17 mouse cellular contexts compared by ENCODE assay signal in the genomic region with DNA sequence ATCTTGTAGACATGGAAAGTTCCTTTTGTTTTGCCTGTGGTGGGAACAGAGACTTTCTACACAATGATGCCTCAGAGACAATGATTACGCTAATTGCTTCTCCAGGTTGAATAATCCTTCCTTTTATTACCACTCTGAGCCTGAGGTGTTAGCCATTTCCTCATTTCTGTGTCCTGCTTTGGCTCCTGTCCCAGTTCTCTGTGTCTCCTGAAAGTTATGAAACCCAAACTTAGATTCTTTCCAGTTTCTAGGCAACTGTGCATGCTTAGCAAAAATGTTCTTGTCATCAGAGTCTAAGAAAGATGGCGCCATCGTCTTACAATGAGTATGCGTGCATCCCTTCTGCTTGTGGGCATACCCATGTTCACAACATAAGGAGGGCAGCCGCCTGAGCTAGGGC. TPM values are rescaled to one million over a fixed set of nuclear protein-coding genes. Genes with fewer than 3 reads are reported as not detected.
DNase-seq lines count a peak whose midpoint lies in the region; ATAC-seq and TF ChIP-seq lines count a peak whose summit lies in the region.
"Had no signal": no experiment of that assay in that cellular context is flagged by ENCODE, and none has a peak within 500 bp of the region (broad histone marks: within the 10 kb centered on the region; RNA-seq: fewer than 3 reads in every experiment).

No protein-coding gene starts in this region.

- no peaks in the 10 kb centered on the region for H3K4me1 ChIP-seq in embryonic facial prominence, embryonic 14.5 days (ENCODE audit: control insufficient read depth, insufficient read depth, low read length)
- no peaks in the 10 kb centered on the region for H3K4me1 ChIP-seq in embryonic facial prominence, embryonic 10.5 days
- H3K4me1 ChIP-seq in kidney, adult 2 months (ENCODE audit: control insufficient read depth, insufficient read depth, low read length), result no peaks in the 10 kb centered on the region
- no peaks in the 10 kb centered on the region for H3K4me1 ChIP-seq in forebrain, embryonic 13.5 days
- H3K4me1 ChIP-seq: embryonic facial prominence, embryonic 15.5 days; hindbrain, embryonic 15.5 days; limb, embryonic 15.5 days had no signal

- H3K4me3 ChIP-seq in embryonic facial prominence, embryonic 14.5 days (ENCODE audit: low read depth, low read length), result no peak overlapping the region
- H3K4me3 ChIP-seq in embryonic facial prominence, embryonic 10.5 days, result no peak overlapping the region
- no peak overlapping the region for H3K4me3 ChIP-seq in kidney, adult 2 months (ENCODE audit: insufficient read depth, low read depth, low read length)
- no peak overlapping the region for H3K4me3 ChIP-seq in forebrain, embryonic 13.5 days
- H3K4me3 ChIP-seq: embryonic facial prominence, embryonic 15.5 days; hindbrain, embryonic 15.5 days; limb, embryonic 15.5 days had no signal

- ATAC-seq in embryonic facial prominence, embryonic 14.5 days (ENCODE audit: low read depth), result no peak
- no peak for ATAC-seq in forebrain, embryonic 13.5 days
- ATAC-seq: intestine, postnatal 0 days; liver, postnatal 0 days had no signal

- DNase-seq in embryonic facial prominence, embryonic 14.5 days (ENCODE audit: low spot score), result peak; percentile 26
- no peak for DNase-seq in embryonic facial prominence, embryonic 10.5 days (ENCODE audit: low spot score)
- peak; percentile 28 for DNase-seq in kidney, adult 2 months
- DNase-seq in kidney, adult 11 months, result no peak
- DNase-seq in 3T3-L1 (ENCODE audit: low read depth, low spot score), result peak; percentile 16
- DNase-seq in brain, embryonic 14.5 days (ENCODE audit: low read depth), result peak; percentile 5
- no peak for DNase-seq in cerebellum, adult 11-12 months
- DNase-seq: cerebellum, adult 18-20 months; gastrocnemius, postnatal 25 days; liver, postnatal 0 days had no signal

- 89% methylated on average over 5 of the region's 5 CpGs for WGBS in embryonic facial prominence, embryonic 14.5 days
- 90% methylated on average over 5 of the region's 5 CpGs for WGBS in embryonic facial prominence, embryonic 10.5 days
- 87% methylated on average over 5 of the region's 5 CpGs for WGBS in kidney, adult 2 months
- 80% methylated on average over 5 of the region's 5 CpGs for WGBS in forebrain, embryonic 13.5 days

- no peak for TF ChIP-seq POLR2A in kidney, adult 2 months (IDR thresholded peaks at IDR 0.05; ENCODE audit: low read depth, low read length)
- no peak for TF ChIP-seq POLR2A in brain, embryonic 14.5 days (IDR thresholded peaks at IDR 0.05; ENCODE audit: borderline replicate concordance, extremely low read depth, insufficient read depth, insufficient read length, poor library complexity, severe bottlenecking)

- H3K27me3 ChIP-seq in embryonic facial prominence, embryonic 14.5 days (replicated peaks; ENCODE audit: control insufficient read depth, insufficient read depth, low read length), result no peaks in the 10 kb centered on the region
- H3K27me3 ChIP-seq in embryonic facial prominence, embryonic 10.5 days (replicated peaks; ENCODE audit: low read depth, poor library complexity, severe bottlenecking), result no peaks in the 10 kb centered on the region
- H3K27me3 ChIP-seq in kidney, adult 2 months (replicated peaks; ENCODE audit: control insufficient read depth, insufficient read depth, low read length), result no peaks in the 10 kb centered on the region
- H3K27me3 ChIP-seq in forebrain, embryonic 13.5 days, result no peaks in the 10 kb centered on the region
- H3K27me3 ChIP-seq: embryonic facial prominence, embryonic 15.5 days; hindbrain, embryonic 15.5 days; limb, embryonic 15.5 days had no signal

- no peak overlapping the region for H3K27ac ChIP-seq in embryonic facial prominence, embryonic 14.5 days (replicated peaks; ENCODE audit: low read depth, low read length)
- H3K27ac ChIP-seq in embryonic facial prominence, embryonic 10.5 days (replicated peaks), result no peak overlapping the region
- H3K27ac ChIP-seq in kidney, adult 2 months (ENCODE audit: insufficient read depth, low read depth, low read length), result no peak overlapping the region
- no peak overlapping the region for H3K27ac ChIP-seq in forebrain, embryonic 13.5 days
- H3K27ac ChIP-seq: embryonic facial prominence, embryonic 15.5 days; hindbrain, embryonic 15.5 days; limb, embryonic 15.5 days; stomach, postnatal 0 days had no signal

- no peaks in the 10 kb centered on the region for H3K9me3 ChIP-seq in embryonic facial prominence, embryonic 14.5 days (ENCODE audit: control insufficient read depth, low read length)
- no peaks in the 10 kb centered on the region for H3K9me3 ChIP-seq in embryonic facial prominence, embryonic 10.5 days
- H3K9me3 ChIP-seq in forebrain, embryonic 13.5 days (replicated peaks), result no peaks in the 10 kb centered on the region
- H3K9me3 ChIP-seq: embryonic facial prominence, embryonic 15.5 days; hindbrain, embryonic 15.5 days; limb, embryonic 15.5 days had no signal

- H3K36me3 ChIP-seq in embryonic facial prominence, embryonic 14.5 days (ENCODE audit: control insufficient read depth, insufficient read depth, low read length), result no peaks in the 10 kb centered on the region
- H3K36me3 ChIP-seq in embryonic facial prominence, embryonic 10.5 days (replicated peaks), result no peaks in the 10 kb centered on the region
- no peaks in the 10 kb centered on the region for H3K36me3 ChIP-seq in kidney, adult 2 months (ENCODE audit: control insufficient read depth, insufficient read depth, low read length)
- no peaks in the 10 kb centered on the region for H3K36me3 ChIP-seq in forebrain, embryonic 13.5 days (ENCODE audit: poor library complexity, severe bottlenecking)
- H3K36me3 ChIP-seq: embryonic facial prominence, embryonic 15.5 days; hindbrain, embryonic 15.5 days; limb, embryonic 15.5 days had no signal

- H3K9ac ChIP-seq in embryonic facial prominence, embryonic 14.5 days (ENCODE audit: low read depth, low read length), result no peak overlapping the region
- H3K9ac ChIP-seq in forebrain, embryonic 13.5 days, result no peak overlapping the region
- H3K9ac ChIP-seq: embryonic facial prominence, embryonic 15.5 days; hindbrain, embryonic 15.5 days; limb, embryonic 15.5 days; liver, postnatal 0 days had no signal

- no peak overlapping the region for H3K4me2 ChIP-seq in embryonic facial prominence, embryonic 14.5 days (ENCODE audit: low read depth, low read length)
- H3K4me2 ChIP-seq in forebrain, embryonic 13.5 days, result no peak overlapping the region
- H3K4me2 ChIP-seq: embryonic facial prominence, embryonic 15.5 days; hindbrain, embryonic 15.5 days; limb, embryonic 15.5 days had no signal

- no peak for TF ChIP-seq CTCF in kidney, adult 2 months (conservative IDR thresholded peaks at IDR 0.05; ENCODE audit: insufficient read depth, insufficient read length, low read depth, low read length)
- TF ChIP-seq CTCF in brain, embryonic 14.5 days (IDR thresholded peaks at IDR 0.05; ENCODE audit: borderline replicate concordance, extremely low read depth, insufficient read depth, insufficient read length), result no peak

RNA-seq across cellular contexts. Expression of a gene that starts 8.6 kb away (rescaled TPM):
- 0.14 and 0.17 TPM in 2 replicates for polyA plus RNA-seq in embryonic facial prominence, embryonic 14.5 days (2014; fragmentation: Nextera tagmentation; extraction: Ambion mirVana)
- 0.05 TPM in 2 replicates for polyA plus RNA-seq in embryonic facial prominence, embryonic 10.5 days (2016; fragmentation: Nextera tagmentation; extraction: Ambion mirVana)
- 0.03 and 0.09 TPM in 2 replicates for polyA plus RNA-seq in kidney, adult 2 months (2012; rRNA removed)
- 5.0 and 10.8 TPM in 2 replicates for polyA plus RNA-seq in brain, embryonic 14.5 days (2012; rRNA removed)
- polyA plus RNA-seq in forebrain, embryonic 13.5 days (2015; fragmentation: Nextera tagmentation; extraction: Ambion mirVana), result 0.44 and 0.49 TPM in 2 replicates
- polyA plus RNA-seq: liver, postnatal 0 days; neural tube, embryonic 11.5 days had no signal

RNA-seq across cellular contexts. Expression of a gene that starts 26.0 kb away (rescaled TPM):
- 10.8 and 12.4 TPM in 2 replicates for polyA plus RNA-seq in embryonic facial prominence, embryonic 14.5 days (2014; fragmentation: Nextera tagmentation; extraction: Ambion mirVana)
- 6.6 and 6.8 TPM in 2 replicates for polyA plus RNA-seq in embryonic facial prominence, embryonic 10.5 days (2016; fragmentation: Nextera tagmentation; extraction: Ambion mirVana)
- 25.4 and 27.6 TPM in 2 replicates for polyA plus RNA-seq in kidney, adult 2 months (2012; rRNA removed)
- polyA plus RNA-seq in brain, embryonic 14.5 days (2012; rRNA removed), result 4.8 and 7.2 TPM in 2 replicates
- 3.1 and 4.2 TPM in 2 replicates for polyA plus RNA-seq in forebrain, embryonic 13.5 days (2015; fragmentation: Nextera tagmentation; extraction: Ambion mirVana)

RNA-seq across cellular contexts. Expression of a gene that starts 27.5 kb away (rescaled TPM):
- 6.0 and 6.9 TPM in 2 replicates for polyA plus RNA-seq in embryonic facial prominence, embryonic 14.5 days (2014; fragmentation: Nextera tagmentation; extraction: Ambion mirVana)
- polyA plus RNA-seq in embryonic facial prominence, embryonic 10.5 days (2016; fragmentation: Nextera tagmentation; extraction: Ambion mirVana), result 10.2 and 10.3 TPM in 2 replicates
- polyA plus RNA-seq in kidney, adult 2 months (2012; rRNA removed), result 0.64 TPM in 2 replicates
- polyA plus RNA-seq in brain, embryonic 14.5 days (2012; rRNA removed), result 3.2 and 3.3 TPM in 2 replicates
- 9.5 and 12.6 TPM in 2 replicates for polyA plus RNA-seq in forebrain, embryonic 13.5 days (2015; fragmentation: Nextera tagmentation; extraction: Ambion mirVana)

RNA-seq across cellular contexts. Expression of a gene that starts 57.3 kb away (rescaled TPM):
- polyA plus RNA-seq in embryonic facial prominence, embryonic 14.5 days (2014; fragmentation: Nextera tagmentation; extraction: Ambion mirVana), result 0.08 and 0.15 TPM in 2 replicates
- polyA plus RNA-seq in embryonic facial prominence, embryonic 10.5 days (2016; fragmentation: Nextera tagmentation; extraction: Ambion mirVana), result 4.1 and 9.4 TPM in 2 replicates
- 14.4 and 18.7 TPM in 2 replicates for polyA plus RNA-seq in kidney, adult 2 months (2012; rRNA removed)
- 33.5 and 41.6 TPM in 2 replicates for polyA plus RNA-seq in brain, embryonic 14.5 days (2012; rRNA removed)
- polyA plus RNA-seq in forebrain, embryonic 13.5 days (2015; fragmentation: Nextera tagmentation; extraction: Ambion mirVana), result 7.1 and 9.3 TPM in 2 replicates
- polyA plus RNA-seq: intestine, postnatal 0 days had no signal

Comparison
In these comparisons a context has a peak if more than half of its experiments do, and no peak if none do; other contexts are left out.
1. DNase-seq: peak in embryonic facial prominence, embryonic 14.5 days (single experiment), kidney, adult 2 months (single experiment), 3T3-L1 (single experiment) and brain, embryonic 14.5 days (single experiment); none in embryonic facial prominence, embryonic 10.5 days (single experiment), kidney, adult 11 months (single experiment) and cerebellum, adult 11-12 months (single experiment).